Mouse (Mus musculus) bone marrow macrophage, adult 2 months (primary cell): ENCODE results near the gene Cers6.

Experiments used
- CTCF ChIP-seq: IDR thresholded peaks from 2 replicates; pipeline ENCODE4 v1.5.1; 2012; ENCODE audit warnings: low read depth, mild to moderate bottlenecking, low read length, moderate library complexity
- POLR2A ChIP-seq: IDR thresholded peaks from 2 replicates; pipeline ENCODE4 v1.6.1; 2012; ENCODE audit warnings: mild to moderate bottlenecking, low read depth, low read length, borderline replicate concordance

- TF ChIP-seq CTCF (no peak), POLR2A (no peak)
These were observed 255.5 kb downstream of the Cers6 start for GRCm38 (mm10) chr2:69116767-69117166.
